Mouse (Mus musculus) brain, embryonic 18.5 days (tissue): Measurements from ENCODE around the gene Rnf212b.

Source experiments
- DNase-seq: peaks from one replicate; pipeline ENCODE4 v3.0.0-alpha.2; 2012; ENCODE audit warnings: low read depth, low spot score

Rnf212b gene

DNA sequence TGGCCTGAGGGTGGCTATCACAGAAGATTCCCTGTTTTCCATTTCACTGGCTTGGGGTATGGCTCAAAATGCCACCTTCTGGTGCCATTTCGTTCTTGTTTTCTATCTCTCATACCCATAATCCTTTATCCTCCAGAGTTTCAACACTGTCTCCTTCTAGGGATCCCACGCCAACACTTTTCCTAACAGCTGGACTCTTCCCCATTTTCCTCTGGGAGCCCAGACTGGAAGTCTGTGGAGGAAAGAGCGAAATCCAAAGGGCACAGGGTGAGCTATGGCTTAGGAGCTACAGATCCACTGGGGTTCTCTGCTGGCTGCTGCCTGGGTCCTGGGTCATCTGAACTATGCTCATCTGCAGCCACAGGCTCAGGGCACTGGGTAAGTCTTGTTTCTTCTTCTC lies 60.2 kb downstream of the Rnf212b start:
- DNase-seq: no peak

- DNase-seq: no peak
Observed at GRCm38 (mm10) chr14:54875844-54876538, 62.0 kb downstream of the Rnf212b start.

DNA sequence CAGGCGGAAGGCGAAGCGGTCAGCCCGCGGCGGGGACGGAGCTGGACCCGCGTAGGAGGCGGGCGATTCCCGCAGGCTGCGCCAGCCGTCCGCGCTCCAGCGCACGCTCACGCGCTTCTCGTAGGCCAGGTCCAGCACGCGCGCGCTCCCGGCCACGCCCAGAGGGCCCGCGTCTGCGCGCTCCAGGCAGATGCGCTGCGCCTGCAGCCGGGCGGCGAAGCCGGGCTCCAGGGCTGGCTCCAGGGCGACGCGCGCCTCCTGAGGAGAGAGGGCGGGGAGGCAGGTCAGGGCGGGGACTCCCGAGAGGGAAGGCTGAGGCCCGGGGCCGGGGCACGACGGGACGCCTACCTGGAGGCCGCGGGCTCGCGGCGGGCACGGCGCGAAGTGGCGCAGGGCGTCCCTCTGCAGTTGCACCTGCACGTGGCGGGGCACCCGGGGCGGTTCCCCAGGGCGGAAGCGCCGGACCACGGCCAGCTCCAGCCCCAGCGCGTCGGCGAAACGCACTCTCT lies 62.7 kb downstream of the Rnf212b start:
- no peak for DNase-seq

- no peak for DNase-seq
Observed at GRCm38 (mm10) chr14:54877048-54877715, 63.2 kb downstream of the Rnf212b start, which contains the start of gene Ppp1r3e. Gene Ppp1r3e, minus strand, starts transcription at chr14:54877550.

- no peak for DNase-seq
Observed at GRCm38 (mm10) chr14:54883154-54884021, 69.4 kb downstream of the Rnf212b start, which contains the start of the genes Bcl2l2 and Gm20521. Gene Bcl2l2, plus strand, starts transcription at chr14:54883377. Gene Gm20521, plus strand, starts transcription at chr14:54883441.

DNA sequence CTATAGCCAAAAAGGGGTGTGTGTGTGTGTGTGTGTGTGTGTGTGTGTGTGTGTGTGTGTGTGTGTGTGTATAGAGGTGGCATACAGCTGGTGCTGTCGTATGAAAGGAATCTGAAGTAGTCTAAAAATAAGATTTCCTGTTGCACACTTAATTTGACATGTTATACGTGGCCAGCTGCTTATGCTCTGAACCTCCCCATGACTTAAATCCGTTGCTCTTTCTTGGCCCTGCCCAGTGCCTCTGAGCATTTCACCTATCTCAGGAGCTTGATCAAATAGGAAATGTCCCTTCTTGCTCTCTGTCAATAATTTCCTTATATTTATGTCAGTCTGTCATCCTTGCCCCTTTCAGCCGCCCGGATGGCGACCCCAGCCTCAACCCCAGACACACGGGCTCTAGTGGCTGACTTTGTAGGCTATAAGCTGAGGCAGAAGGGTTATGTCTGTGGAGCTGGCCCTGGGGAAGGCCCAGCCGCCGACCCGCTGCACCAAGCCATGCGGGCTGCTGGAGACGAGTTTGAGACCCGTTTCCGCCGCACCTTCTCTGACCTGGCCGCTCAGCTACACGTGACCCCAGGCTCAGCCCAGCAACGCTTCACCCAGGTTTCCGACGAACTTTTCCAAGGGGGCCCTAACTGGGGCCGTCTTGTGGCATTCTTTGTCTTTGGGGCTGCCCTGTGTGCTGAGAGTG lies 70.2 kb downstream of the Rnf212b start:
- DNase-seq: no peak

DNA sequence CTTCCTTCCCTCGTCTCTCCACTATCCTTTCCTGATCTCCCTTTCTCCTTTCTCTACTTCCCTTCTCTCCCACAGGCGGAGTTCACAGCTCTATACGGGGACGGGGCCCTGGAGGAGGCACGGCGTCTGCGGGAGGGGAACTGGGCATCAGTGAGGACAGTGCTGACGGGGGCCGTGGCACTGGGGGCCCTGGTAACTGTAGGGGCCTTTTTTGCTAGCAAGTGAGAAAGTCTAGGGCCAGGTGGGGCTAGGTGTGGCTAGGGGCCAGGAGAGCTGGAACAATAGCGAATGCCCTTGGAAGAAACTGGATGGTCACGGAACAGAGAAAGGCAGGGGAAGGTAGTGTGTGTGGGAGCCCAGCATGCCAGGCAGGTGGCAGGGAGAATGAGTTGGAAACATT lies 71.4 kb downstream of the Rnf212b start:
- no peak for DNase-seq

GRCm38 (mm10) chr14:54892200-54892599 lies 78.3 kb downstream of the Rnf212b start, which contains the start of gene Pabpn1:
Gene Pabpn1, plus strand, starts transcription at chr14:54892500.
- no peak for DNase-seq

- peak; percentile 100 for DNase-seq
Observed at GRCm38 (mm10) chr14:54893651-54894181, 79.8 kb downstream of the Rnf212b start.

- DNase-seq: no peak
Observed at GRCm38 (mm10) chr14:54894296-54895151, 80.6 kb downstream of the Rnf212b start.

DNA sequence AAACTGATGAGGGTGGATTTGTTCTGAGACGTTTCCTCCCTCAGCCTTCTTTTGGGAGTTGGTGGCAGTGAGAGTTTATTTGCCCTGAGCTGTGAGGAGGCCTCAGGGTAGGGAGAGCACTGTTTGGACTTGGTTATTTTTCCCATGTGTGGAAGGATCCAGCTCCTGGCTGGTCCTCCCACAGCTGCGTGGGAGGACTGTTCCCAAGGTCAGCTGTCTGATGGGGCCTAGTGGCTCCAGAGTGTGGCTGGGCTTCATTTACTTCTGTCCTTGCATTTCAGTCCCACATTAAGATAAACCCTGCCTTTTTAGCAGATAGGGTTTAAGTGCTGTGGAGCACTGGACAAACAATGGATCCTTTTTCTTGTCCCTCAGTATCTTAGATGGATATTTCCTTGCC lies 83.5 kb downstream of the Rnf212b start:
- no peak for DNase-seq

- no peak for DNase-seq
Observed at GRCm38 (mm10) chr14:54900383-54900782, 86.4 kb downstream of the Rnf212b start.

DNA sequence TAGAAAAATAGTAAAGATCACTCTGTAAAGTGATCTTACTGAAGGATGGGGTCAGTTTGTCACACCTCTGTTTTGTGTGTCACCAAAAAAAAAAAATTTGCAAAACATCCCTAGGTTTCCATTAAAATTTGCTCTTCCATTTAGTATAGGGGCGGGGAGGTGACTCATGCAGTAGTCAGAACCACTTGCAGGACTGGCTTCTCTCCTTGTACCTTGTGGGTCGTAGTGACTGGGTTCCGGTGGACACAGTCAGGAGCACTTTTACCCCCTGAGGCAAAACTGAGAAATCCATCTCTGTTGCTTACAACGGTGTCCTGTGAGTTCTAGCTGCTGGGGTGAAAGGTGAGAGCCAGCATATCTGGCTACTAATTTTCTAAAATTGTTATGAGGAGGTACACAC lies 89.7 kb downstream of the Rnf212b start:
- DNase-seq: no peak
